Mouse (Mus musculus) C2C12 (cell line): ENCODE results near the gene Vps36.

Source experiments
- CEBPB ChIP-seq: IDR thresholded peaks from one replicate; pipeline ENCODE4 v1.6.1; 2011; ENCODE audit warnings: low read depth, mild to moderate bottlenecking, control low read depth, moderate library complexity
- CTCF ChIP-seq: IDR thresholded peaks from one replicate; pipeline ENCODE4 v1.5.1; 2011; ENCODE audit not compliant: control insufficient read depth, insufficient read depth, insufficient read length
- MYOG ChIP-seq: IDR thresholded peaks from one replicate; pipeline ENCODE4 v1.6.1; 2011; ENCODE audit not compliant: control insufficient read depth, insufficient read length; ENCODE audit errors: extremely low read depth
- USF1 ChIP-seq: IDR thresholded peaks from one replicate; pipeline ENCODE4 v1.6.1; 2011; ENCODE audit warnings: low read depth, mild to moderate bottlenecking, control low read depth, moderate library complexity

GRCm38 (mm10) chr8:22169167-22169566 is 23.4 kb upstream of the Vps36 start:
- no peak for TF ChIP-seq CTCF
- TF ChIP-seq USF1 = no peak
- no peak for TF ChIP-seq CEBPB
- no peak for TF ChIP-seq MYOG
